10 mouse cellular contexts compared by ENCODE assay signal in the genomic region with DNA sequence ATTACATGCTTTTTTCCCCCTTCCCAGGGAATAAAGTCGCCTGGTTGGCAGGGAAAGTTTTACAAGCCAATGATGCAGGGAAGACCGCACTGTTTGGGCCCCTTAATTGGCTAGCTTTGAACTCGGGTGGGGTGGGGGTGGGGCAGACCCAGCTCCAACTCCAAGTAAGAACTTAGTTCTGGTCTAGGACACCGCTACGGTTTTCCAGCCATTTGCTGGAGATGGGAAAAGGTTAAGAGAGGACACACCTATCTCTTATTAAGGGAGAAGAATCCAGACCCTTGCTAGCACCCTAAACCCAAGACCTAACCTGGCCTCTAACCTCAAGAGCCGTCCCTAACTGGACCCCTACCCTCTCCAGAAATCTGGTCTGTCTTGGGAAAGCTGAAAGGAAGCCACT. TPM values are rescaled to one million over a fixed set of nuclear protein-coding genes. Genes with fewer than 3 reads are reported as not detected.
DNase-seq lines count a peak whose midpoint lies in the region; ATAC-seq and TF ChIP-seq lines count a peak whose summit lies in the region.
"Had no signal": no experiment of that assay in that cellular context is flagged by ENCODE, and none has a peak within 500 bp of the region (broad histone marks: within the 10 kb centered on the region; RNA-seq: fewer than 3 reads in every experiment).

No protein-coding gene starts in this region.

- WGBS in hindbrain, embryonic 11.5 days, result 18% methylated on average over 6 of the region's 6 CpGs
- WGBS in hindbrain, postnatal 0 days, result 42% methylated on average over 6 of the region's 6 CpGs
- WGBS in embryonic facial prominence, embryonic 13.5 days, result 13% methylated on average over 6 of the region's 6 CpGs
- WGBS in hindbrain, embryonic 13.5 days, result 24% methylated on average over 6 of the region's 6 CpGs
- 26% methylated on average over 6 of the region's 6 CpGs for WGBS in midbrain, embryonic 14.5 days

- no peaks in the 10 kb centered on the region for H3K36me3 ChIP-seq in hindbrain, embryonic 11.5 days (ENCODE audit: control insufficient read depth, insufficient read depth, low read length)
- H3K36me3 ChIP-seq in hindbrain, postnatal 0 days (ENCODE audit: insufficient read depth, low read length), result no peaks in the 10 kb centered on the region
- H3K36me3 ChIP-seq in embryonic facial prominence, embryonic 13.5 days, result peaks cover 10% of the 10 kb centered on the region; the same call in 1 of the 2 replicates
- H3K36me3 ChIP-seq in hindbrain, embryonic 13.5 days, result no peaks in the 10 kb centered on the region
- no peaks in the 10 kb centered on the region for H3K36me3 ChIP-seq in midbrain, embryonic 14.5 days (ENCODE audit: control insufficient read depth, insufficient read depth, low read length)
- H3K36me3 ChIP-seq: liver, embryonic 15.5 days had no signal

- no peak for DNase-seq in hindbrain, embryonic 11.5 days (ENCODE audit: low spot score)
- DNase-seq in hindbrain, postnatal 0 days (ENCODE audit: low spot score), result no peak
- DNase-seq in midbrain, embryonic 14.5 days, result no peak
- DNase-seq in spleen, postnatal 10 days (ENCODE audit: low spot score in 2 of 2), result no peak
- DNase-seq in right cerebral cortex, postnatal 4 days, result no peak
- no peak for DNase-seq in right cerebral cortex, postnatal 14 days

- no peak overlapping the region for H3K27ac ChIP-seq in hindbrain, embryonic 11.5 days (ENCODE audit: low read depth, low read length)
- H3K27ac ChIP-seq in hindbrain, postnatal 0 days, result no peak overlapping the region
- H3K27ac ChIP-seq in embryonic facial prominence, embryonic 13.5 days, result peak overlapping the region; percentile 78; the same call in 1 of the 2 replicates
- H3K27ac ChIP-seq in hindbrain, embryonic 13.5 days, result no peak overlapping the region
- H3K27ac ChIP-seq in midbrain, embryonic 14.5 days (replicated peaks; ENCODE audit: low read depth, low read length), result no peak overlapping the region
- H3K27ac ChIP-seq: liver, embryonic 15.5 days had no signal

- no peak for ATAC-seq in hindbrain, embryonic 11.5 days (ENCODE audit: low FRiP score)
- no peak for ATAC-seq in hindbrain, postnatal 0 days
- ATAC-seq in embryonic facial prominence, embryonic 13.5 days (ENCODE audit: insufficient number of reproducible peaks, insufficient read depth, low FRiP score, low TSS enrichment, low read depth), result no peak
- ATAC-seq in hindbrain, embryonic 13.5 days (ENCODE audit: low FRiP score), result no peak
- no peak for ATAC-seq in midbrain, embryonic 14.5 days (ENCODE audit: low FRiP score, low TSS enrichment)

- peaks cover 28% of the 10 kb centered on the region for H3K4me1 ChIP-seq in hindbrain, embryonic 11.5 days (replicated peaks; ENCODE audit: control insufficient read depth, insufficient read depth, low read length)
- peaks cover 26% of the 10 kb centered on the region for H3K4me1 ChIP-seq in hindbrain, postnatal 0 days (ENCODE audit: insufficient read depth, low read length)
- H3K4me1 ChIP-seq in embryonic facial prominence, embryonic 13.5 days, result peaks cover 97% of the 10 kb centered on the region
- peaks cover 77% of the 10 kb centered on the region for H3K4me1 ChIP-seq in hindbrain, embryonic 13.5 days (replicated peaks)
- H3K4me1 ChIP-seq in midbrain, embryonic 14.5 days (ENCODE audit: control insufficient read depth, insufficient read depth, low read length), result peaks cover 59% of the 10 kb centered on the region

- no peaks in the 10 kb centered on the region; the same call in 1 of the 2 replicates for H3K27me3 ChIP-seq in hindbrain, embryonic 11.5 days (ENCODE audit: control insufficient read depth, insufficient read depth, low read length)
- H3K27me3 ChIP-seq in hindbrain, postnatal 0 days (ENCODE audit: insufficient read depth, low read length), result no peaks in the 10 kb centered on the region
- no peaks in the 10 kb centered on the region for H3K27me3 ChIP-seq in embryonic facial prominence, embryonic 13.5 days
- 0 out of 2 replicates have a peak, but pooled peaks cover 17% of the 10 kb centered on the region for H3K27me3 ChIP-seq in hindbrain, embryonic 13.5 days
- H3K27me3 ChIP-seq in midbrain, embryonic 14.5 days (ENCODE audit: control insufficient read depth, insufficient read depth, low read length), result no peaks in the 10 kb centered on the region; the same call in 1 of the 2 replicates
- H3K27me3 ChIP-seq: CH12.LX had no signal

- no peak for TF ChIP-seq CTCF in hindbrain, postnatal 0 days (IDR thresholded peaks at IDR 0.05; ENCODE audit: low read depth)

- H3K9ac ChIP-seq in hindbrain, embryonic 11.5 days (ENCODE audit: low read depth, low read length), result no peak overlapping the region; the same call in 1 of the 2 replicates
- no peak overlapping the region for H3K9ac ChIP-seq in hindbrain, postnatal 0 days (replicated peaks; ENCODE audit: low read length)
- H3K9ac ChIP-seq in embryonic facial prominence, embryonic 13.5 days, result peak overlapping the region; percentile 72; the same call in 1 of the 2 replicates
- H3K9ac ChIP-seq in hindbrain, embryonic 13.5 days, result 0 out of 2 replicates have a peak overlapping the region, but pooled peaks have one; percentile 72
- no peak overlapping the region for H3K9ac ChIP-seq in midbrain, embryonic 14.5 days (replicated peaks; ENCODE audit: low read length)
- H3K9ac ChIP-seq: liver, embryonic 15.5 days had no signal

- H3K9me3 ChIP-seq in hindbrain, embryonic 11.5 days (ENCODE audit: control insufficient read depth, low read length), result no peaks in the 10 kb centered on the region
- H3K9me3 ChIP-seq in hindbrain, postnatal 0 days (ENCODE audit: low read length), result no peaks in the 10 kb centered on the region
- H3K9me3 ChIP-seq in embryonic facial prominence, embryonic 13.5 days, result no peaks in the 10 kb centered on the region
- H3K9me3 ChIP-seq in hindbrain, embryonic 13.5 days, result no peaks in the 10 kb centered on the region
- H3K9me3 ChIP-seq in midbrain, embryonic 14.5 days (ENCODE audit: control insufficient read depth, low read length), result no peaks in the 10 kb centered on the region
- H3K9me3 ChIP-seq: liver, embryonic 15.5 days had no signal

- no peak overlapping the region for H3K4me3 ChIP-seq in hindbrain, embryonic 11.5 days (ENCODE audit: low read depth, low read length)
- no peak overlapping the region for H3K4me3 ChIP-seq in hindbrain, postnatal 0 days (ENCODE audit: low read length)
- peak overlapping the region; percentile 41; the same call in 1 of the 2 replicates for H3K4me3 ChIP-seq in embryonic facial prominence, embryonic 13.5 days
- H3K4me3 ChIP-seq in hindbrain, embryonic 13.5 days, result 0 out of 2 replicates have a peak overlapping the region, but pooled peaks have one; percentile 40
- no peak overlapping the region for H3K4me3 ChIP-seq in midbrain, embryonic 14.5 days (replicated peaks; ENCODE audit: low read depth, low read length)

- peak overlapping the region; percentile 75; the same call in 1 of the 2 replicates for H3K4me2 ChIP-seq in hindbrain, embryonic 11.5 days (replicated peaks; ENCODE audit: low read depth, low read length)
- no peak overlapping the region for H3K4me2 ChIP-seq in hindbrain, postnatal 0 days (ENCODE audit: low read depth, low read length)
- peak overlapping the region; percentile 76 for H3K4me2 ChIP-seq in embryonic facial prominence, embryonic 13.5 days
- peak overlapping the region; percentile 71 for H3K4me2 ChIP-seq in hindbrain, embryonic 13.5 days
- peak overlapping the region; percentile 74 for H3K4me2 ChIP-seq in midbrain, embryonic 14.5 days (ENCODE audit: low read length)

RNA-seq across cellular contexts. Expression of a gene that starts 22.2 kb away (rescaled TPM):
- polyA plus RNA-seq in hindbrain, embryonic 11.5 days (2014; fragmentation: Nextera tagmentation; extraction: Ambion mirVana), result 6.8 and 8.4 TPM in 2 replicates
- total RNA-seq in hindbrain, postnatal 0 days (2014; rRNA removed), result 30.0 and 31.6 TPM in 2 replicates
- 9.8 and 12.0 TPM in 2 replicates for polyA plus RNA-seq in hindbrain, postnatal 0 days (2015; fragmentation: Nextera tagmentation; extraction: Ambion mirVana)
- 35.7 and 40.6 TPM in 2 replicates for polyA plus RNA-seq in embryonic facial prominence, embryonic 13.5 days (2015; fragmentation: Nextera tagmentation; extraction: Ambion mirVana)
- polyA plus RNA-seq in hindbrain, embryonic 13.5 days (2015; fragmentation: Nextera tagmentation; extraction: Ambion mirVana), result 27.0 and 31.0 TPM in 2 replicates
- polyA plus RNA-seq in midbrain, embryonic 14.5 days (2014; fragmentation: Nextera tagmentation; extraction: Ambion mirVana), result 38.4 and 43.3 TPM in 2 replicates
- total RNA-seq: CH12.LX had no signal

Comparison
In these comparisons a context has a peak if more than half of its experiments do, and no peak if none do; other contexts are left out.
1. H3K4me3 ChIP-seq: peak in embryonic facial prominence, embryonic 13.5 days (single experiment) and hindbrain, embryonic 13.5 days (single experiment); none in hindbrain, embryonic 11.5 days (single experiment), hindbrain, postnatal 0 days (single experiment) and midbrain, embryonic 14.5 days (single experiment).
2. H3K9ac ChIP-seq: peak in embryonic facial prominence, embryonic 13.5 days (single experiment) and hindbrain, embryonic 13.5 days (single experiment); none in hindbrain, embryonic 11.5 days (single experiment), hindbrain, postnatal 0 days (single experiment) and midbrain, embryonic 14.5 days (single experiment).